Mouse (Mus musculus) liver, embryonic 14.5 days (tissue): ENCODE measurements around the gene Hist2h2ac.

Experiments used
- CTCF ChIP-seq: IDR thresholded peaks from 2 replicates; pipeline ENCODE4 v1.5.1; 2016; ENCODE audit warnings: antibody characterized with exemption, low read depth, control low read depth
- EP300 ChIP-seq: IDR thresholded peaks from 2 replicates; pipeline ENCODE4 v1.6.1; 2016; ENCODE audit warnings: antibody characterized with exemption, low read depth

GRCm38 (mm10) chr3:96230404-96230803 is 9.7 kb upstream of the Hist2h2ac start:
- no peak for TF ChIP-seq CTCF
- TF ChIP-seq EP300 = no peak
